Mouse (Mus musculus): ENCODE data around the gene Resp18.
"Not testable (repeated sequence)": the region's sequence is repeated elsewhere in the genome, so short reads cannot be mapped to it uniquely, and the experiment has no call there.

The Resp18 gene

DNA sequence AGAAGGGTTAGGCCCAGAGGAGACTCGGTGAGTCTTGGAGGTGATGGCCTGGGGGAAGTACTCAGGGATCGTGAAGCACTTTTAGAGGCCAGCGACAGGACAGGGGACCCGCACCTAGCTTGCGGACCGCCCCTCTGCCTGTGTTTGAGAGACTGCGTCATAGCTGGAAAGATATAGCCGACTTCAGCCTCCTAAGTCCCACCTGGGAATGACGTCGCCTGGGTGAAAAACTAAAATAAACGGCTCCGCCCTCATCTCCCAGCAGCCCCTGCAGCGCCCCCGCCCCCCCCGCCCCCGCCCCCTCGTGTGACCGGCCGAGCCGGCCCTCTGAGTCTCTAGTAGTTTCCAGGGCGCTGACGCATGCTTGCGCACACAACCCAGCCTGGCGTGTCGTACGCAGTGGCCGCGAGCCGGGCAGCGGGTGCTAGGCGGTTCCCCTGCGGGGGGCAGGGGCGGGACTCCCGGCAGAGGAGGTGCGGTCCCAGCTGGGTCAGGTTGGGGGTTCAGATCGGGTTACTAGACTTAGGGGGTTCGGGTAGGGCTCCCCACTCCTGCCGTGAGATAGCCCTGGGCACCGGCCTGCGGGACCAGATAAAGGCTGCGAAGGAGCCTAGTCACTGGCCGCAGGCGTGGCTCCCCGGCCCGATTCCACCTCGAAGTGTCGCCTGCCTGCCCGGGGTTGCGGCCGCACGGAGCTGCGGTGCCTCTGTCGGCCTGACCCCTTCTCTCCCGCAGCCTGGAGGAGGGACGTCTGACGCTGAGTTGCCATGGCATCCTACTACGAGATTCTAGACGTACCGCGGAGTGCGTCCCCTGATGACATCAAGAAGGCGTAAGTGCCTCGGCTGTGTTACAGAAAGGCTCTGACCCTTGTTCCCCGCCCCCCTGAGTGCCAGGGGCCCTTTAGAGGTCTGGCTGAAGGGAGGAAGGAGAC is 41.8 kb downstream of the Resp18 start, which contains the start of gene Dnajb2:
TSS of gene Dnajb2 (plus strand) at position 290 of the 934 bp plus-strand sequence.
- DNase-seq (ENCODE audit: low spot score in 2 of 2) = peak; percentile 82 to 83

DNA sequence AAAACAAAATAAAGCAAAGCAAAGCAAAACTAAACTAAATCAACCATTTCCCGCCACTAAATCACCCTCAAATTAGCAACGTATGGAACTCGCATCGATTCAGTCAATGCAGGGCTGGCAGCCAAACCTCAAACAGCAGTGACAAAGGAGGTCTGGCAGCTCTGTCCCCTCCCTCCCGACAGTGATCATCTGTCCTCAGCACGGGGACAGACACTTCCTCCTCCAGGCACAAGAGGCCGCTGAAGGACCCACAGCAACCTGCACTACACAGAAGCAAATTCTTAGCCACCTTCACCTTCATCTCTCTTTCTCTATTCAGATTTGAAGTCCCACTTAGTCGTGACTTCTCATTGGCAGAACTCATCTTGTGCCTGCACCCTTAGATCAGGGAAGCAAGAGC is 43.6 kb downstream of the Resp18 start:
- peak; percentile 64 to 79 for DNase-seq (ENCODE audit: low spot score in 2 of 2)

DNA sequence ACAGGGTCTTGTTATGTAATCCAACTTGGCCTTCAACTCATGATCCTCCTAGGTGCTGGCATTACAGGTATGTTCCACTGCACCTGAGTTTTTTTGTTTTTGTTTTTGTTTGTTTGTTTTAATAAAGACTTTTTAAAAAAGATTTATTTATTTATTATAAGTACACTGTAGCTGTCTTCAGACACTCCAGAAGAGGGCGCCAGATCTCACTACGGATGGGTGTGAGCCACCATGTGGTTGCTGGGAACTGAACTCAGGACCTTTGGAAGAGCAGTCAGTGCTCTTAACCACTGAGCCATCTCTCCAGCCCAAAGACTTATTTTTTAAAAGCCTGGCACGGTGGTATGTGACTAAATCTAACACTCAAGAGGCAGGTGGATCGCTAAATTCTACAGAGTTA is 45.7 kb downstream of the Resp18 start:
- not testable (repeated sequence) for DNase-seq (ENCODE audit: low spot score in 2 of 2)

DNA sequence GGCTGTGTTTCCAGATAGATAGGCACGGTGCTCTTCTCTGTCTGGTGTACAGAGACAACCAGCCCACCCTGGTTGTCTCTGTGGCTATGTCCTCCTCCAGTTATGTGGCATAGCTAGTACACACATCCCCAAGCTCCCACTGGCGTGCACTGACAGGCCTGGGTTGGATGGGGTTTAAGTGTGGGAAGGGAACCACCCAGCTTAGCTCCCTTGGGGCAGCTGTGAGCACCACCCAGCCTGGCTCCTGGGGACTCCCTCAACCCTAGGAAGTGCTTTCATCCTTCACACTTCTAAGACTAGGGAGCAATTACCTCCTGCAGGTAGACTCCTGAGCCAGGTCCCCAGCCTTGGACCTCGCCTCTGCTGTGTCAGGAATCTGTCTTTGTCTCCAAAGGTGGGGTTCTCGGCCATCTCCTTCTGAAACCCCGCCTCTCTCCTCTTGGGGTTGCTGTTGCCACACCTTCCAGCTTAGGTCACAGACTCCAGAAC is 46.5 kb downstream of the Resp18 start, which contains the start of gene A630095N17Rik:
TSS of gene A630095N17Rik (minus strand) at position 439 of the 489 bp plus-strand sequence.
- DNase-seq (ENCODE audit: low spot score in 2 of 2) = no peak

DNA sequence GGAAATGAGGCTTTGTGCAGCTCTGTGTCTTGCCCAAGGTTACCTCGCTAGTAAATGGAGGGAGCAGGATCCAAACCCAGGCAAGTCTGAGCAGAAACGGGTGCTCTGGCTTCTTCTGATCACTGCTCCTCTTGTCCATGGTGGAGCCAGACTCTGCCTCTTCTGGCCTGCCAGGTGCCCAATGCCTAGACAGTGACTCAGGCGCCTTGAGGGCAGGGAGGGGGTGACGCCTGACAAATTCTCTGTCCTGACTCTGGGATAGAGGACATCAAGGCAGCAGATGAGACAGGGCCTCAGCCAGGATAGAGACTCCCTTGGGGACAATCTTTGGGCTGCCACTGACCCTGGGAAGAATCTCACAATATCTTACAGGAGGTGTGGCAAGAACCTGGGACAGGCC is 47.0 kb downstream of the Resp18 start:
- no peak for DNase-seq (ENCODE audit: low spot score in 2 of 2)

DNA sequence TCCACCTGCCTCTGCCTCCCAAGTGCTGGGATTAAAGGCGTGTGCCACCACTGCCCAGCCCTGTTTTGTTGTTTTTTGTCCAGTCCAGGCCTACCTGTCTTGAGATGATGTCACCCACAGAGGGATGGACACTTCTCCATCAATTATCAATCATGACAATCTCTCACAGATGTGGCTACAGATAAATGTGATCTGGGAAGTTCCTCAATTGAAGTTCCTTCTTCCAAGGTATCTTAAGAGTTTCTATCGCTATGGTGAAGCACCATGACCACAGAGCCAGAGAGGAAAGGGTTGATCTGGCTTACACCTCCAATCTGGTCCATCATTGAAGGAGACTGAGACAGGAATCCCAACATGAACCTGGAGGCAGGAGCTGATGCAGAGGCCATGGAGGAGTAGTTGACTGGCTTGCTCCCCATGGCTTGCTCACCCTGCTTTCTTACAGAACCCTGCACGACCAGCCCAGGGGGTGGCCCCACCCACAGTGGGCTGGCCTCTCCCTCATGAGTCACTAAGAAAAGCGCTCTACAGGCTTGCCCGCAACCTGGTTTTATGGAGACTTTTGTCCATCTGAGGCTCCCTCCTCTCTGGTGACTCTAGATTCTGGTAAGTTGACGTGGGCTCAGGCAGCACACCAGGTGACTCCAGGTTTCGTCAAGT is 47.8 kb downstream of the Resp18 start:
- no peak for DNase-seq (ENCODE audit: low spot score in 2 of 2)

DNA sequence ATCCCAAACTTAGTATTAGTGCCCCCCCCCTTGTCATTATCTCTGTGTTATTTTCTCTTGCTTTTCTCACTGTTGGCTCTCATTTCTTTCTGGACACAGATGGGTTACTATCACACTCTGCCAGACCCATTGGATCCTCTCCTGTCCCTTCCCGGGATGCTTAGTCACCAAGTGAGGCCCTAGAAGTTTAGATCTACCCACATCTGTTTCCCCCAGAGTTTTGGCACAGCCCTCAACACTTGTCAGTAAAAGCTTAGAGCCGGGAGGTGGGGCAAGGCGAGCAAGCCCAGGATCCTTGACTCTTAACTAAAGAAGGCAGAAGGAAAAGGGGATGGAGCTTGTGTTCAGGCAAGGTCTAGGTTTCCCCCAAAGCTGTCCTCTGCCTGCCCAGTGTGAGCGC is 49.1 kb downstream of the Resp18 start:
- no peak for DNase-seq (ENCODE audit: low spot score in 2 of 2)

DNA sequence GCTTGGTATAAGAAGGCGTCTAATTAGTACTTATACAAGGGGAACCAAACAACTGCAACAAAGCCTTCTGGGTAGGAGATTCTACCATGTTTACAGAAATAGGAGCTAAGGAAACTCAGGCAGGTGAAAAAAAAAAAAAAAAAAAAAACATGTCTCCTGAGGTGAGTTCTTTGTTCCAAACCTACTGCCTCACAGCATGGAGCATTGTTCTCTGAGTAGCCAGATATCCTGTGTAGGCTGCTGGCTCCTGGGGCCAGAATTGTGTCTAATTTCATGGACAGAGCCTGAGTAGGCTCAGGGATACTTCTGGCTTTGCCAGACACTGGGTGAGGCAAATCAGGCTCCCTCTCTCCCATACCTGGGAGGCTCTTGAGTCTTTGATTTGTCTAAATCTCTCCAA is 50.6 kb downstream of the Resp18 start:
- DNase-seq (ENCODE audit: low spot score in 2 of 2) = no peak

DNA sequence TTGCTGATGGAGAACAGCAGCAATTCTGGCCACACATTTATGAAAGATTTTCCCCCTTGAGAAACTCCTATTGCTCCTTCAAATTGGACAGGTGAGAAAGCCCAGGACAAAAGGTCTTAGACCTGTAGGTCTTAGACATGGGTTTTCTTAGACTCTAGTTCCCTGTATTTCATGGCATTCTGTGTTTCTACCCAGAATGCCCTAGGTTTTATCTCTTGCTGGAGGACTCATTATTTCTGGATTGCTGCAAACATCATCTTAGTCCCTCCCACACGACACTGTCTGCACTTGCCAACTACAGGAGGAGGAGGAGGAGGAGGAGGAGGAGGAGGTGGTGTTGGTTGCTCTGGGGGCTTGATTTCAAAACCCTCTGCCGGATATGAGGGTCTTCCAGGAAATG is 52.1 kb downstream of the Resp18 start:
- no peak for DNase-seq (ENCODE audit: low spot score in 2 of 2)

DNA sequence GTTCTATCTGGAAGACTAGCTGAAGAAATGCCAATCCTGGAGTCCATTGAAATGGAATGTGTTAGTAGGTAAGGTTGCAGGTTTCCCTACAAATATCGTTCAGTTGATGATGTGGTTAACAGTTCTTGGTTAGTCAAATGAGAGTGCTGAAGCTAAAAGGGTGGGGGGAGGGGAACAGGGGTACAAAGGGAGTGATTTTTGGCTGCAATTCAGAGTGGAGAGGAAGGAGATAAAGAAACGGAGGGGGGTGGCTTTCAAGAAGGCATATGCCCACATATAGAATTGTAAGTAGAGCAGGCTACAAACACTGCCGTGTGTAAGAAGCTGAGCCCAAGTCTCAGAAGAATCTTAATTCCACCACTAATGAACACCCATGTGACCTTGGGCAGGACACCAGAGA is 52.7 kb downstream of the Resp18 start:
- DNase-seq (ENCODE audit: low spot score in 2 of 2) = no peak

DNA sequence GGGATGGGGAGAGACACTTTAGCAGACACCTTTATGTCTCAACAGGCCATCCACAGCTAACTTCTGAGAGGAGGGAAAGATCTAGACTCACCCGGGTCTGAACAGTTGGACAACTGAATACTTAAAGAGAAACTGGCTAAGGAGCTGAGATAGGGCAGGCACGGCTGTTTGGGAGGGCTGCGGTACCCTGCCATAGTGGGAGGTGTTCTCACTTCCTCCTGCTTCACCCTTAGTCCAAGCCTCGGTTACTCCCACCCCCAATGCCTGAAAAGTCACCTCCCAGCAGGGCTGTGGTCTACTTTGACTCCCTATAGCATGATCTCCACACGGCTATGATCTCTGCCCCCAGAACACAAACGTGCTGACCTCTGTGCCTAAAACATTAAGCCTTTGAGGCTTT is 54.7 kb downstream of the Resp18 start:
- DNase-seq (ENCODE audit: low spot score in 2 of 2) = no peak

DNA sequence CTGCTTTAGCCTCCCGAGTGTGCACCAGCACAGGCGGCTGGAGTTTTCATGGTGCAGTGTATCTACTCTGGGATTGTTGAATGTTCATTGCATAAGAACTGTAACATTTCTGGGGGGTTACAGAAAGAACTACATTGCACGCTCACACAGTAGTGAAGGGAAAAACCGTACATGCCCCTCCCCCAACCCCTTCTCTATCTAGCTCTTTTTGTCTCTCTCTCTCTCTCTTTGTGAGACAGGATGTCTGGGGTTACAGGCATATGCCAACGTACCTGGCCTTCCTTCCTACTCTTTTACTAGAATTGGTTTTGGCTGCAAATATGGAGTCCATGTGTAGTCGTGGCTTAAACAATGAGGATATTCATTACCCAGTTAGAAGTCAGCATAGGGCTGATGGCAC is 55.3 kb downstream of the Resp18 start:
- DNase-seq (ENCODE audit: low spot score in 2 of 2) = no peak
